Mouse (Mus musculus) kidney, postnatal 14 days (tissue): ENCODE measurements at regions not wholly inside any gene's neighbourhood (a gene's known extent, or its start where the extent isn't known, plus 50 kb on each side); places are given as distances from the start of the nearest gene placed in this dataset.
"Not testable (repeated sequence)": the region's sequence is repeated elsewhere in the genome, so short reads cannot be mapped to it uniquely, and the experiment has no call there.

Experiments
- DNase-seq: peaks from one replicate; pipeline ENCODE4 v3.0.0; 2022; ENCODE audit warnings: mixed read lengths

DNA sequence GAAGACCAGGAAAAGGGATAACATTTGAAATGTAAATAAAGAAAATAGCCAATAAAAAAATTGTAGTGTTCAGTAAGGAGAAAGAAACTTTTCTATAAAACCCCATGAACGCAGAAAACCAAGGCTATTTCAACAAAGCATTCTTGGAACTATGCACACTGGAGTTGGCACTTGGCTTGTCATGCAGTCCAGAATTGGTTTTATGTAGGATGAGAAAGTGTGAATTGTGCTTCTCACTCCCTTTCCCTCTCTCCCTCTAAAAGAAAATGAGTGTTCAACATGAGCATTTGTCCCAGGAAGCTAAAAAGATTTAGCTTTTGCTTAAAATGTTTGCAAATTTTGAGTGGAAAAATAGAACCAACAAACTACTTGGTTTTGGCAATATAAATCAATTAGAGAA is 841.6 kb upstream of the Adam24 start:
- DNase-seq = no peak

- DNase-seq = no peak
Measured at GRCm38 (mm10) chr8:39846854-39847253, 828.0 kb upstream of the Adam24 start.

- DNase-seq = no peak
Measured at GRCm38 (mm10) chr8:39862544-39862943, 812.3 kb upstream of the Adam24 start.

DNA sequence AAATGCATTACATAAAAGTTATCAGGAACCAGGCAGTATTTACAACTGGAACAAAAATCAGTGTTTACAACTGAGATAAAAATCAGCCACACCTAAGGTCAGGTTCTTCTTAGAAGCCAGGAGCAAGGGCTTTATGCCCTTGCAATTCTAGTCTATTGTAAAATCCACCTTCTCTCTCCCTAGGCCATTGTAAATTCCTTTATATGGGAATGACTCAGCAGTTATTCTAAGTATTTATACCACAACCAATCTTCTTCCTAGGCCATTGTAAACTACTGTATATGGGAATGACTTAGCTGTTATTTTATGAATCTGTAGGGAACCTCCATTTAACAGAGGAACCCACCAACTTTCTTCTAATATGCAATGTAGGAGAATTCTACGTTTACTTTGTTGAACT is 772.6 kb upstream of the Adam24 start:
- DNase-seq = no peak

DNA sequence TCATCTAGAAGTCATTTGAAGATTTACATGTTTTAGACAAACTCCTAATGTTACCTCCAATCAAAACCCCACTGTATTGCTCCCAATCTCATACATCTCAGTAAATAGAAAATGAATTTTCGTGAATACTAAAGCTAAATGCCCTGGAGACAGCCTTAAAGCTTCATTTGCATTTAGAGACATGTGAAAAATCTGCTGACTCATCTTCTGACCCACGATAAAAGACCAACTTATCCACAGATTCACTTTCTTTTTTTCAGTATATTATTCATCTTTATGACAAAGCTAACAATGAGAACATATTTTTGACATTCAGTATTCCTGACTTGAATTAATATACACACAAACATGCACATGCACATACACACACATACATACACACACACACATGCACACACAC is 762.0 kb upstream of the Adam24 start:
- DNase-seq = no peak

- DNase-seq = no peak
Measured at GRCm38 (mm10) chr8:39921336-39921735, 753.5 kb upstream of the Adam24 start.

DNA sequence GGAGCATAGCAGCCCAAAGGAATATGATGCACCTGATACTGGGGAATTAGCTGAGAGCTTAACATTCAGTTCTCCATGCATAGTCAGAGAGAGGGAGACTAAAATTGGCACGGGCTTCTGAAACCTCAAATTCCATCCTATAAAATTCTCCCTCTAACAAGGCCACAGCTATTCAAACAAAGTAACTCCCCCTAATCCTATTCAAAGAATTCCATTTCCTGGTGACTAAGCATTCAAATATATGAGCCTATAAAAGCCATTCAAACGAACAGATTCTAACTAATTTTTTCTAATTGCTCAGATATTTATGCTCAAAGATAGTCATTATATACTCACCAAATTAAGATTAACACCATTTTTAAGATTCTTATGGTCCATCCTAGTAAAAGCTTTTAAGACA is 751.1 kb upstream of the Adam24 start:
- no peak for DNase-seq

DNA sequence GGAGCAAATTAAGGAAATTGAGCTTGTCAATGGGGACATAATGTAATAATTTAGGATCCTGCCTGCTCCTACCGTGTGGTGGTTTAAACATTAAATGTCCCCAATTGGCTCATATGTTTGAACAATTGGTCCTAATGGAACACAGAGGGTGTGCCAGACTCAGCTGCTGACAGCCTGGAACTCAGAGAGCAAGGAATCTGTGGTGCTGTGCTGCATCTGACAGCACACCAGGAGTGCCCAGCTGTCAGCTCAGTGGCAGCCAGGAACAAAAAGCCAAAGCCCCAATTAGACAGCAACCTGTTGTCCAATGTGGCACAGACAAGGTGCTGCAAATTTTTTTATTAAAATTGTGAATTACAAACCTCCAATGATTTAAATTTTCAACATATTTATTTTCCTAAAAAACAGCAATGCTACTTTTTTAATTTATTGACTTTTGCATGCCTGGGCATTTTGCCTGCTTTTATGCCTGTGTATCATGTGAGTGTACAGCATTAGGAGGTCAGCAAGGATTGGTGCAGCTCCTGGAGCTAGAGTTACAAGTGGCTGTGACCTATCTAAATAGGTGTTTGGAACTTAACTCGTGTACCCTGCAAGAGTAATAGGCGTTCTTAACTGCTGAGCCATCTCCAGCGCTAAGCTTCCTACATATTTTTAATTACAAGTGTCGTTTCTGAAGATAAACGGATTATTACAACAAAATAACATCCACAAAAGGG is 724.5 kb upstream of the Adam24 start:
- DNase-seq = no peak

- DNase-seq = no peak
Measured at GRCm38 (mm10) chr8:39954497-39954896, 720.4 kb upstream of the Adam24 start.

GRCm38 (mm10) chr8:39954924-39955323 is 720.0 kb upstream of the Adam24 start:
- DNase-seq = no peak

DNA sequence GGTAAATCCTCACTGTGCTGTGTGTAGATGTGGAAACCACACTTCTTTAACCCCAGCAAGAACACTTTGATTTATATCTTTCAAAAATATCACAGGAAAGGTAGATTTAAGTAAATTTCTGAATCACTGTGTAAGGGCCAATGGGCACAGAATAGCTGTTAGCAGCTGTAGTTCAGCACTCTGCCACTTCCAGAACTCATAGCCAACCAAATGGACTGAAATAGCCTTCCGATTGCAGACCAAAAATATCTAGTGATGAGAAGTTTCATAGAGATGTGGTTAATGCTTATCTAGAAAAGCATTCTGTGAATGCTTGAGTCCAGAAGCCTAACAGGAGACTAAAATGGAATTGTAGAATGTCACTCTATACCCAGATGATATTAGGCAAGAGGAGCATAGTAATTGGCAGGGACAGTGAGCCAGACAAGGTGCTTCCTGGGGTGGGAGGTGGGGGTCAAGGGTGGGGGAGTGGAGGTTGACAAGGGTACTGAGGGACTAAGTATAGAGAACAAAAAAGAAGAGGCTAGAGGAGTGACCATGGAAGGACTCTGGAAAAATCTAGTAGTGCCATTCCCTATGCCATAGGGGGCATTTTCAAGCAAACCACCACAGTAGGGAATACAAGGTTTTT is 669.6 kb upstream of the Adam24 start:
- no peak for DNase-seq

- DNase-seq = no peak
Measured at GRCm38 (mm10) chr8:40019281-40019943, 655.5 kb upstream of the Adam24 start.

DNA sequence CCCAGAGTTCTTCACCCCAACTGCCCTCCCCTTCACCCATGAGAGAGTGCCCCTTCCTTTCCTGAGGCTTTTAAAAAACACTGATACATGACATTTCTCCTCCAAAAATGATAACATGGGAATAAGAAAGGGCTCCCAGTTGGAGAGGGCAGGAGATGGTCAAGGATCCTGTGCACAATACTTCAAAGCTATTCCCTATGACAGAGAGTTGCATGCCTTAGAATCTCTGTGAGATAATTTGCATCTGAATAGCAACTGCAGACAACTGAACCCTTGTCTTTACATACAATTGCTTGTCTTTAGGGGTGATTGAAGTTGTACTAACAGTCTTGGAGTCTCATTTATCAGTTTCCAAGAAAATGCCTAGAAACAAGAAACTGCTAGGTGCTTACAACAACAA is 610.7 kb upstream of the Adam24 start:
- no peak for DNase-seq

DNA sequence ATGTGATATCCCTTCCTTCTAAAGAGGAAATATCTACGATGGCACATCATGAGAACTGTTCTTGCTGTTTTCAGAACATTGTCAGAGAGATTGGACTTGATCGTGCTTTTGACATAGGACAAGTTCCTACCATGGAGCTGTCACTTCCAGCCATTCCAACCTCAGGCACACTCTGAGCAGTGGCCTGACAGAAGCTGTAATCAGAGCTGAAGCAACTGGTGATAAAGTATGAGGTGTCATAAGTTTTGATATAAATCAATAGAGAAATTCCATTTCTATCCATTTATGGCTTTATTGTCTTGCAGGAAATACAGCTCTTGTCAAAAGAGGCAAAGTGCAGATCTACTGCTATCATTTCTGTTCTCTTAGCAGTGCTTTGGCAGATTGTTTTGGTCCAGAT is 603.7 kb upstream of the Adam24 start:
- no peak for DNase-seq

DNA sequence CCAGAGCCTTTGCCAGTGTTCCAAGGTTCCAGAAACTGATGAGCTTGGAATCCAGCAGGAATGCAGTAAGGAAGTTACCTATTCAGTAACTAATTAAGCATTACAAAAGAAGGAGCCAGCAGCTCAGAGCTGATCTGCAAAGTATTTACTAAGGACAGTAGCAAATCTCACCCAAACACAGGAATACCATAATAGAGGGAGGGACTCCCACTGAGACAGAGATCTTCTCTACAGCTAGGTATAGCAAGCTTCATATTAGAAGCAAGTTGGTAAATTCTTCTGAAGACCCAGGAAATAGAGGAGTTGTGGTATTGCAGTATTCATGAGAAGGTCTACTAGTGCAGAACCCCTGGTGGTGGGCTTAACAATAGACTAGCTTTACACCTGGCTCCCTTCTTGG is 593.9 kb upstream of the Adam24 start:
- not testable (repeated sequence) for DNase-seq

GRCm38 (mm10) chr8:40084129-40084528 is 590.7 kb upstream of the Adam24 start:
- no peak for DNase-seq

- DNase-seq = no peak
Measured at GRCm38 (mm10) chr8:40089377-40089776, 585.5 kb upstream of the Adam24 start.

DNA sequence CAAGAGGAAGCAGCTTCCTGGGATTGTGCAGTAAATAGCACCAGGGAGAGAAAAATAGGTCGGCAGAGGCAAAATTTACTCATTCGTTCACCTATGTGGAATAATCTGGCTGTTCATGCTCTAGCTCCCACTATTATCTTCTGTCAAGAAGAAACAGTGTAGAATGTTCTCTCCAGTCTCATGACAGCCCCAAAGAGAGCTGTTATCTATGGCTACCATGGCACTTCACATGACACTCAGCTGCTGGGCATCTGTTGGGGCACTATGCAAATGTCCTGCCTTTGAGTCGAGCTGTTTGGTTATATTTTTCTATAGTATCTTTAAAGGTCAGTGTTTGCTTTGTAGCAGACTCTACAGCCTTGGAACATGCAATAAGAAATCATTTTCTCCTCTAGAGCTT is 550.5 kb upstream of the Adam24 start:
- DNase-seq = no peak

- no peak for DNase-seq
Measured at GRCm38 (mm10) chr8:40127141-40127540, 547.7 kb upstream of the Adam24 start.

- DNase-seq = peak; percentile 30
Measured at GRCm38 (mm10) chr8:40132662-40133257, 542.1 kb upstream of the Adam24 start.

DNA sequence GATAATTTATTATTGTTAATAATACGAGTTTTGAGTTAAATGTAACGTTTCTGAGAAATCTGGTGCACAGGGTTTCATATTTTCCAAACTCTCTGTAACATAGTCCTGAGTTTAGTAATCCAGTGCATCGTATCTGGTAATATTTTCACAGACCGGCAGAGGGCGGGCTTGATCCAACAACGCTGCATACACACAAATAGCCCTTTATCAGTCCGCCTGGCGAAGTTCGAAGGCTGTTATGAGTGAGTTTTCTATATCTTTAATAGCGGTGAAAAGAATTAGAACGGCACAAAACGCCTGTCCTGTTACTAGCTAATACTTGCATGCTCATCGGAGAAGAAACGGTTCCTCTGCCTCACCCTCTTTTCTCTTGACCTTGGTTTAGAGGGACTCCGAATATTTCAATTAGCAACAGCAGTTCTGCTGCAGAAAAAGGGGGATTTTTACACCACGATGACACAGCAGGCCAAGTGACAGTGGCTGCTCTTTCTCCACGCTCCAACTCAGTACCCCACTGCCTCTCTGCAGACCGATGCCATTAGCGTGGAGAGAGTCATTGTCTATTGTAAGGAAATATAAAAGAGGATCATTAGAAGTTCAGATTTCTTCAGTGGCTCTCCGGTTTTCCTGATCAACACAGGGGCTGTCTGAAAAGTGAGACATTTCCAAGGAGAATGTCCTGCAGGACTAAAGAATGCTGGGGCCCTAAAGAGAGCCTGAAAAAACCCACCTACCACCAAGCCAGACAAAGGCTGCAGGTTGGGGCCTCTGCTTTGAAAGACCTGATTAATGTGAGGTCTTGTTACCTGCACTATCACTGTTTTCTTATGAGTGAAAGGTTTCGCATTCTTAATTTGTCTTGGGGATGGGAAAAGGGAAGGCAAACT is 523.7 kb upstream of the Adam24 start:
- DNase-seq = peak; percentile 66

DNA sequence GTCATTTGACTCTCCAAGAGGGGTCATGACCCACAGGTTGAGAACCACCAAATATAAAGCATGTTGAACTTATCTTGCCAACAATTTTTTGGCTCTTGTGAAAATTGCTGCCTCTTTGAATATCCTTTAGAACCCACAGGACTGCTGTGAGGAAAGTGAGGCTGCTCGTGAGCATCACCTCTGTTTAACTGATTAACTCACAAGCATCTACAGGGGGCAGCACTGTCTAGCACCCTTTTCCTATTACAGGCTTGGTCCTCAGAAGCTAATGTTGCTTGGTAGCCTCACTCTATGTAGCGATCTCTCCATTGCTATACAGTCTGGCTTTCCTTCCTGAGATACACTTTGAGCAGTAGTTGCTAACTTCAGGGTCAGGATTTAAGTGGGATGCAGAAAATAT is 522.4 kb upstream of the Adam24 start:
- DNase-seq = no peak
